Mouse (Mus musculus) liver, postnatal 0 days (tissue): ENCODE measurements around the gene Irgq.

ENCODE experiments used
- CTCF ChIP-seq: sonication (generic); IDR thresholded peaks from 2 replicates; pipeline ENCODE4 v1.5.1; 2016; ENCODE audit warnings: antibody characterized with exemption, low read depth
- EP300 ChIP-seq: IDR thresholded peaks from 2 replicates; pipeline ENCODE4 v1.6.1; 2016; ENCODE audit warnings: antibody characterized with exemption, low read depth, mild to moderate bottlenecking

- 0 out of 2 replicates have a peak, but pooled peaks have one; percentile 4 for TF ChIP-seq CTCF
- no peak for TF ChIP-seq EP300
Observed at GRCm38 (mm10) chr7:24538154-24538553, 7.7 kb downstream of the Irgq start.
